Mouse (Mus musculus) CH12.LX (cell line): Measurements from ENCODE around the gene Mknk2.

Experiments
- CTCF ChIP-seq, 2 experiments: IDR thresholded peaks in 1 of 2; conservative IDR thresholded peaks in 1 of 2; 2 replicates each; pipeline ENCODE4 v1.5.1; 2011 to 2012; ENCODE audit warnings: low read depth in 2 of 2, low read length in 2 of 2, improper control_type of control experiment in 1 of 2, inconsistent platforms in 1 of 2, mild to moderate bottlenecking in 1 of 2, moderate library complexity in 1 of 2
- EP300 ChIP-seq: IDR thresholded peaks from 2 replicates; pipeline ENCODE4 v1.6.1; 2011; ENCODE audit warnings: low read length, improper control_type of control experiment
- MAFK ChIP-seq: IDR thresholded peaks from 2 replicates; pipeline ENCODE4 v1.6.1; 2011; ENCODE audit warnings: low read length, improper control_type of control experiment; ENCODE audit not compliant: insufficient replicate concordance
- NRF1 ChIP-seq: IDR thresholded peaks from 2 replicates; pipeline ENCODE4 v1.6.1; 2014; ENCODE audit warnings: low read depth, mild to moderate bottlenecking, inconsistent platforms, low read length, improper control_type of control experiment, moderate library complexity
- POLR2A ChIP-seq: IDR thresholded peaks from 2 replicates; pipeline ENCODE4 v1.6.1; 2011; ENCODE audit warnings: low read depth, mild to moderate bottlenecking, improper control_type of control experiment, low read length
- POLR2AphosphoS2 ChIP-seq: IDR thresholded peaks from 2 replicates; pipeline ENCODE4 v1.6.1; 2011; ENCODE audit warnings: low read depth, low read length, improper control_type of control experiment
- USF2 ChIP-seq: conservative IDR thresholded peaks from 2 replicates; pipeline ENCODE4 v1.6.1; 2011; ENCODE audit warnings: low read depth, low read length, improper control_type of control experiment

- TF ChIP-seq EP300 (no peak), CTCF (conservative IDR thresholded peaks at IDR 0.05 in 1 of 2, IDR thresholded peaks at IDR 0.05 in 1 of 2; ENCODE audit: low read depth in 2 of 2, low read length in 2 of 2) (no peak), MAFK (no peak), POLR2AphosphoS2 (no peak), USF2 (no peak), POLR2A (no peak), NRF1 (no peak)
Measured at GRCm38 (mm10) chr10:80666837-80667412, 11.0 kb downstream of the Mknk2 start.
